ENCODE assay signal across 8 mouse cellular contexts in genomic region chr17:37045611-37046311, GRCm38 (mm10). TPM values are rescaled to one million over a fixed set of nuclear protein-coding genes. Genes with fewer than 3 reads are reported as not detected.
DNase-seq lines count a peak whose midpoint lies in the region; ATAC-seq and TF ChIP-seq lines count a peak whose summit lies in the region.

Gene Gabbr1, plus strand, starts transcription at chr17:37045966.

- H3K4me2 ChIP-seq in forebrain, postnatal 0 days (ENCODE audit: low read depth) = peak within 1 kb of the TSS; percentile 84
- H3K4me2 ChIP-seq in lung, embryonic 14.5 days = peak within 1 kb of the TSS; percentile 86

- DNase-seq in ES-CJ7 (ENCODE audit: low read depth, low spot score) = peak; percentile 90
- peak; percentile 87 for DNase-seq in cerebellum, adult 11 months
- peak; percentile 90 for DNase-seq in forebrain, postnatal 0 days
- peak; percentile 68 for DNase-seq in heart, postnatal 25 days (ENCODE audit: low spot score)
- DNase-seq in layer of hippocampus, adult 2 months (ENCODE audit: low spot score in 2 of 2) = peak; percentile 84 to 86
- peak; percentile 89 for DNase-seq in lung, embryonic 14.5 days
- DNase-seq in thymus, adult 18-20 months = peak; percentile 81 to 82

- H3K9me3 ChIP-seq in forebrain, postnatal 0 days (ENCODE audit: low read length) = no peaks in the 10 kb centered on the region
- H3K9me3 ChIP-seq in lung, embryonic 14.5 days (ENCODE audit: low read depth, low read length) = no peaks in the 10 kb centered on the region

- H3K36me3 ChIP-seq in forebrain, postnatal 0 days (ENCODE audit: insufficient read depth) = no peaks in the 10 kb centered on the region
- no peaks in the 10 kb centered on the region for H3K36me3 ChIP-seq in lung, embryonic 14.5 days (ENCODE audit: insufficient read depth)

- peak; percentile 81 for ATAC-seq in forebrain, postnatal 0 days
- ATAC-seq in lung, embryonic 14.5 days (ENCODE audit: insufficient read depth) = peak; percentile 87

- H3K27ac ChIP-seq in forebrain, postnatal 0 days (ENCODE audit: low read depth, low read length) = peak within 1 kb of the TSS; percentile 94
- peak within 1 kb of the TSS; percentile 97 for H3K27ac ChIP-seq in layer of hippocampus, adult 2 months
- peak within 1 kb of the TSS; percentile 81 for H3K27ac ChIP-seq in lung, embryonic 14.5 days (ENCODE audit: low read depth)
- peak within 1 kb of the TSS; percentile 74 for H3K27ac ChIP-seq in olfactory bulb, adult 2 months (ENCODE audit: insufficient read depth, low read depth, low read length)

- 0 out of 2 replicates have a peak, but pooled peaks have one; percentile 6 for TF ChIP-seq CTCF in forebrain, postnatal 0 days (IDR thresholded peaks at IDR 0.05; ENCODE audit: low read depth)
- no peak for TF ChIP-seq CTCF in layer of hippocampus, adult 2 months (conservative IDR thresholded peaks at IDR 0.05)
- TF ChIP-seq CTCF in lung, embryonic 14.5 days (IDR thresholded peaks at IDR 0.05; ENCODE audit: low read depth) = no peak
- TF ChIP-seq CTCF in olfactory bulb, adult 2 months (IDR thresholded peaks at IDR 0.05; ENCODE audit: insufficient read depth, low read depth, low read length) = no peak

- 0 out of 2 replicates have a peak, but pooled peaks cover 4% of the 10 kb centered on the region for H3K4me1 ChIP-seq in forebrain, postnatal 0 days (ENCODE audit: insufficient read depth)
- 0 out of 2 replicates have a peak, but pooled peaks cover 6% of the 10 kb centered on the region for H3K4me1 ChIP-seq in lung, embryonic 14.5 days (ENCODE audit: insufficient read depth)
- peaks cover 20% of the 10 kb centered on the region for H3K4me1 ChIP-seq in olfactory bulb, adult 2 months (ENCODE audit: control insufficient read depth, insufficient read depth, low read length)

- no peaks in the 10 kb centered on the region for H3K27me3 ChIP-seq in forebrain, postnatal 0 days (ENCODE audit: insufficient read depth, low read length)
- H3K27me3 ChIP-seq in lung, embryonic 14.5 days (ENCODE audit: insufficient read depth, low read length) = no peaks in the 10 kb centered on the region; the same call in 1 of the 2 replicates

- peak within 1 kb of the TSS; percentile 95 for H3K4me3 ChIP-seq in forebrain, postnatal 0 days (ENCODE audit: low read depth, low read length)
- H3K4me3 ChIP-seq in layer of hippocampus, adult 2 months = peak within 1 kb of the TSS; percentile 83
- peak within 1 kb of the TSS; percentile 79 for H3K4me3 ChIP-seq in lung, embryonic 14.5 days (ENCODE audit: low read depth, low read length)
- peak within 1 kb of the TSS; percentile 95 for H3K4me3 ChIP-seq in olfactory bulb, adult 2 months (ENCODE audit: insufficient read depth, low read depth, low read length)

- peak within 1 kb of the TSS; percentile 98 for H3K9ac ChIP-seq in forebrain, postnatal 0 days
- H3K9ac ChIP-seq in lung, embryonic 14.5 days = peak within 1 kb of the TSS; percentile 87

- intact Hi-C loops in heart, postnatal 25 days (cut with DNase I) = loop anchor here (2.0 to 5.0 kb wide), 5 partner anchors 43 to 223 kb away; partner anchors contain the start of genes Trim40, Zfp57, Znrd1 and Znrd1as

- 1% methylated on average over 48 of the region's 55 CpGs for WGBS in forebrain, postnatal 0 days
- WGBS in lung, embryonic 14.5 days = under 1% methylated on average over 40 of the region's 55 CpGs
- WGBS in olfactory bulb, adult 2 months = 2% methylated on average over 51 of the region's 55 CpGs

- TF ChIP-seq POLR2A in olfactory bulb, adult 2 months (IDR thresholded peaks at IDR 0.05; ENCODE audit: insufficient read depth, low read depth, low read length) = peak; percentile 64; the same call in 1 of the 2 replicates

RNA-seq across cellular contexts. Expression of gene Gabbr1, which starts in this region (rescaled TPM):
- 353 and 416 TPM in 2 replicates for total RNA-seq in forebrain, postnatal 0 days (2014; rRNA removed)
- 58.1 and 80.1 TPM in 2 replicates for polyA plus RNA-seq in forebrain, postnatal 0 days (2015; fragmentation: Nextera tagmentation; extraction: Ambion mirVana)
- total RNA-seq in heart, postnatal 25 days (2021) = 1 to 10 TPM; 6.9 to 7.4 TPM
- total RNA-seq in layer of hippocampus, adult 2 months (2021) = 100 to 1,000 TPM; 682 to 738 TPM
- 7.0 and 8.8 TPM in 2 replicates for polyA plus RNA-seq in lung, embryonic 14.5 days (2014; fragmentation: Nextera tagmentation; extraction: Ambion mirVana)
- 220 and 221 TPM in 2 replicates for polyA plus RNA-seq in olfactory bulb, adult 2 months (2012; ENCODE audit: insufficient read depth, insufficient read length, low replicate concordance, missing spikeins)

Comparison
In these comparisons a context has a peak if more than half of its experiments do, and no peak if none do; other contexts are left out.
1. Peak in every context shown above with its lines: DNase-seq, ATAC-seq, H3K4me3 ChIP-seq and H3K27ac ChIP-seq.
2. RNA of gene Gabbr1 (total RNA-seq): 682 to 738 TPM in layer of hippocampus, adult 2 months and 353 to 416 TPM in forebrain, postnatal 0 days; 6.9 to 7.4 TPM in heart, postnatal 25 days; every median in the first group is over 10 times any median in the second.